Mouse (Mus musculus) kidney, postnatal 0 days (tissue): ENCODE results near the gene Pbx2. TPM values are rescaled to one million over a fixed set of nuclear protein-coding genes. Genes with fewer than 3 reads are reported as not detected.

Experiments
- ATAC-seq: fragments of 200-750 bp; cut with Nextera tagmentation; replicated peaks from 2 replicates; pipeline ENCODE4 v1.8.0; 2017; ENCODE audit warnings: low read depth, moderate number of reproducible peaks, moderate TSS enrichment, moderate library complexity; ENCODE audit not compliant: low FRiP score
- DNase-seq: peaks from one replicate; pipeline ENCODE4 v3.0.0-alpha.2; 2016; ENCODE audit warnings: low spot score
- H3K27ac ChIP-seq: fragments of 300-500 bp; sonication (generic); 2 replicates; pipeline ENCODE4 v1.5.1; 2014; ENCODE audit warnings: mild to moderate bottlenecking
- H3K27me3 ChIP-seq: fragments of 300-500 bp; sonication (generic); 2 replicates; pipeline ENCODE4 v1.6.1; 2014; ENCODE audit warnings: low read length, mixed read lengths; ENCODE audit not compliant: insufficient read depth
- H3K36me3 ChIP-seq: fragments of 300-500 bp; sonication (generic); 2 replicates; pipeline ENCODE4 v1.6.1; 2014; ENCODE audit warnings: low read length, mixed read lengths; ENCODE audit not compliant: insufficient read depth
- H3K4me1 ChIP-seq: fragments of 300-500 bp; sonication (generic); replicated peaks from 2 replicates; pipeline ENCODE4 v1.6.1; 2014; ENCODE audit warnings: antibody characterized with exemption, low read length, mixed read lengths; ENCODE audit not compliant: insufficient read depth
- H3K4me2 ChIP-seq: fragments of 300-500 bp; sonication (generic); 2 replicates; pipeline ENCODE4 v1.6.1; 2014; ENCODE audit warnings: mild to moderate bottlenecking, low read length, moderate library complexity, mixed read lengths
- H3K4me3 ChIP-seq: fragments of 300-500 bp; sonication (generic); replicated peaks from 2 replicates; pipeline ENCODE4 v1.5.1; 2014; ENCODE audit warnings: low read depth, low read length
- H3K9ac ChIP-seq: fragments of 300-500 bp; sonication (generic); 2 replicates; pipeline ENCODE4 v1.6.1; 2014; ENCODE audit warnings: low read depth, low read length
- H3K9me3 ChIP-seq: fragments of 300-500 bp; sonication (generic); replicated peaks from 2 replicates; pipeline ENCODE4 v1.6.1; 2016; ENCODE audit warnings: low read length, inconsistent platforms, mixed read lengths
- CTCF ChIP-seq: IDR thresholded peaks from 2 replicates; pipeline ENCODE4 v1.5.1; 2016; ENCODE audit warnings: antibody characterized with exemption, low read depth, mild to moderate bottlenecking, moderate library complexity
- WGBS: fragments of 180-500 bp; shearing (Covaris S2); extraction: QIAGEN DNeasy Blood & Tissue Kit; methylation state at CpG from one replicate; pipeline ENCODE4 v1.1.7; 2014; 5-methylcytosine and 5-hydroxymethylcytosine counted together
- polyA plus RNA-seq: library from polyadenylated mRNA; unstranded; fragments of >200 nt; fragmentation: Nextera tagmentation; extraction: Ambion mirVana; gene quantifications from 2 replicates; pipeline ENCODE4 v1.2.1, GENCODE M21; 2015

Pbx2 gene
- polyA plus RNA-seq, 1 experiment from 2014 or later, result 13.0 TPM

DNA sequence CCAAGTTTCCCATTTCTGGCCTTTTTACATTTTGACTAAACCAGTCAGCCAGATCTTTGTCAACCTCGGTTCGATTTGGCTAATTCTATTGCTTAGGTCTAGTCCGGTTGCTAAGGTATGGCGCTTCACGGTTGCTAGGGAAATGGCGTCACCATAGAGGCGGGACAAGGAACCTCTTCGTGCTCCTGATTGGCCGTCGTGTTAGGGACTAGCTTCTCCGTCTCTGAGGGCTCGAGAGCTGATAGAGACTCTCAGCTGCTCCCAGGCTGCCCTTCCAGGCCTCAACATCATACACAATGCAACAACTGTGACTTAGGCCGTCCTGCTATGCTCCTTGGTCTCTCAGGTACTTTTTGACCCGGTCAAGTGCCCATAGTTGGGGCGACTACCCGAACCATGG lies 53.5 kb downstream of the Pbx2 start, which contains the start of gene Fkbpl:
Fkbpl (plus strand) TSS at position 157 of the 400 bp plus-strand sequence.
- peak within 1 kb of the TSS; percentile 61 for H3K9ac ChIP-seq
- H3K27ac ChIP-seq, result peak within 1 kb of the TSS; percentile 79
- peaks cover 24% of the 10 kb centered on the region for H3K4me1 ChIP-seq
- no peaks in the 10 kb centered on the region for H3K9me3 ChIP-seq
- H3K4me2 ChIP-seq, result peak within 1 kb of the TSS; percentile 77
- H3K4me3 ChIP-seq, result peak within 1 kb of the TSS; percentile 51
- no peak for TF ChIP-seq CTCF
- H3K36me3 ChIP-seq, result peaks cover 8% of the 10 kb centered on the region; the same call in 1 of the 2 replicates
- H3K27me3 ChIP-seq, result no peaks in the 10 kb centered on the region
- peak; percentile 98 for DNase-seq
- under 1% methylated on average over 16 of the region's 16 CpGs for WGBS
- ATAC-seq, result peak; percentile 76

- DNase-seq (no peak), ATAC-seq (no peak)
- peaks cover 12% of the 10 kb centered on the region; the same call in 1 of the 2 replicates for H3K36me3 ChIP-seq
- peak overlapping the region; percentile 79; the same call in 1 of the 2 replicates for H3K27ac ChIP-seq
- peak overlapping the region; percentile 61 for H3K9ac ChIP-seq
- H3K9me3 ChIP-seq, result no peaks in the 10 kb centered on the region
- peaks cover 24% of the 10 kb centered on the region for H3K4me1 ChIP-seq
- H3K27me3 ChIP-seq, result no peaks in the 10 kb centered on the region
- H3K4me3 ChIP-seq, result peak overlapping the region; percentile 51
- WGBS, result 56% methylated on average over 10 of the region's 10 CpGs
- TF ChIP-seq CTCF, result no peak
- H3K4me2 ChIP-seq, result peak overlapping the region; percentile 77
Measured at GRCm38 (mm10) chr17:34645256-34645829, 54.3 kb downstream of the Pbx2 start.

GRCm38 (mm10) chr17:34645831-34646511 lies 54.9 kb downstream of the Pbx2 start:
- H3K36me3 ChIP-seq, result peaks cover 18% of the 10 kb centered on the region; the same call in 1 of the 2 replicates
- H3K9ac ChIP-seq, result no peak overlapping the region
- ATAC-seq (no peak), DNase-seq (no peak)
- TF ChIP-seq CTCF, result no peak
- no peak overlapping the region for H3K27ac ChIP-seq
- no peaks in the 10 kb centered on the region for H3K27me3 ChIP-seq
- H3K4me3 ChIP-seq, result no peak overlapping the region
- peak overlapping the region; percentile 77 for H3K4me2 ChIP-seq
- H3K4me1 ChIP-seq, result peaks cover 19% of the 10 kb centered on the region
- 87% methylated on average over 30 of the region's 30 CpGs for WGBS
- H3K9me3 ChIP-seq, result no peaks in the 10 kb centered on the region

Other genes with a start within 250 kb of the Pbx2 start
- gene Btnl2, start 236.4 kb upstream of the Pbx2 start, polyA plus RNA-seq, result 0.04 TPM in 1 of 2 replicates, not detected in the other
- gene Btnl1, start 214.1 kb upstream of the Pbx2 start, polyA plus RNA-seq, result not detected in 2 replicates
- 1.2 and 1.4 TPM in 2 replicates for gene BC051142, start 192.4 kb upstream of the Pbx2 start, polyA plus RNA-seq
- not detected in 2 replicates for gene Btnl4, start 113.9 kb upstream of the Pbx2 start, polyA plus RNA-seq
- gene Btnl6, start 73.9 kb upstream of the Pbx2 start, polyA plus RNA-seq, result not detected in 2 replicates
- 6.8 and 10.6 TPM in 2 replicates for gene Notch4, start 27.0 kb upstream of the Pbx2 start, polyA plus RNA-seq
- 28.5 and 29.5 TPM in 2 replicates for gene Gpsm3, start 1.5 kb upstream of the Pbx2 start, polyA plus RNA-seq
- 7.4 and 7.9 TPM in 2 replicates for gene Ager, start 6.6 kb downstream of the Pbx2 start, polyA plus RNA-seq
- gene Rnf5, start 12.4 kb downstream of the Pbx2 start, polyA plus RNA-seq, result 154 and 177 TPM in 2 replicates
- gene Agpat1, start 13.0 kb downstream of the Pbx2 start, polyA plus RNA-seq, result 56.1 and 58.6 TPM in 2 replicates
- 5.9 and 6.6 TPM in 2 replicates for gene Egfl8, start 24.7 kb downstream of the Pbx2 start, polyA plus RNA-seq
- 62.9 and 65.5 TPM in 2 replicates for gene Ppt2, start 37.2 kb downstream of the Pbx2 start, polyA plus RNA-seq
- gene Prrt1, start 38.3 kb downstream of the Pbx2 start, polyA plus RNA-seq, result 0.36 and 0.55 TPM in 2 replicates
- gene Fkbpl, start 53.5 kb downstream of the Pbx2 start, polyA plus RNA-seq, result 16.4 and 18.6 TPM in 2 replicates
- gene Atf6b, start 55.9 kb downstream of the Pbx2 start, polyA plus RNA-seq, result 62.0 and 65.8 TPM in 2 replicates
- 0.19 and 0.26 TPM in 2 replicates for gene Tnxb, start 79.3 kb downstream of the Pbx2 start, polyA plus RNA-seq
- gene C4b, start 152.6 kb downstream of the Pbx2 start, polyA plus RNA-seq, result 0.22 and 0.41 TPM in 2 replicates
- gene Cyp21a1, start 213.3 kb downstream of the Pbx2 start, polyA plus RNA-seq, result 0.13 and 0.20 TPM in 2 replicates
- gene Stk19, start 245.7 kb downstream of the Pbx2 start, polyA plus RNA-seq, result 30.3 and 30.8 TPM in 2 replicates
- 48.2 and 49.7 TPM in 2 replicates for gene Dxo, start 245.8 kb downstream of the Pbx2 start, polyA plus RNA-seq